Mouse (Mus musculus): Measurements from ENCODE around the gene Zfp639. TPM values are rescaled to one million over a fixed set of nuclear protein-coding genes. Genes with fewer than 3 reads are reported as not detected.

Zfp639 gene
- total and polyA plus RNA-seq, 3 experiments, result 34.1 to 302 (median 35.4) TPM

DNA sequence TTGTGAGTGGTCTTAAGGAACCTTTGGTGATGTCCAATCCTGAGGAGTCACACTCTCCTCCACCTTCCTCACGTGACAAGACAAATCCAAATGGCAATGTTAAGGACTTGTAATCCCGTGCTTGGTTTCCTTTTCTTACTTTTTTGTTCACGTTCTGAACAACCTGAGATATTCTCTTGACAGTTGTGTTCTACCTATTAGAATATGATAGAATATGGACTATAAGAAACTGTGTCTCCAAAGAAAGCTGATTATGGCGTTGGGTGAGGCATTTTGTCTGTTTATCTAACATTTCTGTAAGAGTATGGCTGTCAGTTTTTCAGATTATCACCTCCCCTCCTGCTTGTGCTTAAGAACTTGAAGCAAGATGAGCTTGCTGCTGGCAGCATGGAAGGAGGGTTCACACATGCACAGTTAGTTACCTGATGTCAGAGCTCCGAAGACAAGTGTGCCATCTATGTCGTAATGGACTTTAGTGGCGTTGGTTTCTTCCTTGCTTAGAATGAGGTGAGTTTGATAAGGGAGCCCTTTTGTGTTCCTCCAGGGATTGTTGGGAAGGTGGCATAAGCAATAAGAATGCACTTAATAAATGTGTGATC, 2.7 kb downstream of the Zfp639 start:
- peaks cover 6 to 20% of the 10 kb centered on the region in 2 experiments for H3K36me3 ChIP-seq (ENCODE audit: control insufficient read depth in 1 of 2, insufficient read depth in 2 of 2, low read length in 2 of 2)
- no peaks in the 10 kb centered on the region for H3K27me3 ChIP-seq (ENCODE audit: control insufficient read depth in 1 of 2, insufficient read depth in 2 of 2, low read length in 2 of 2)
- peak overlapping the region in 1 of 2 experiments; percentile 53; a peak in 1 of 4 replicates for H3K4me3 ChIP-seq (ENCODE audit: control insufficient read depth in 1 of 2, insufficient read depth in 1 of 2, low read depth in 2 of 2, low read length in 2 of 2)
- peak overlapping the region; percentile 9; the same call in 1 of the 2 replicates for H3K9ac ChIP-seq (ENCODE audit: control insufficient read depth, low read depth, low read length, poor library complexity, severe bottlenecking)
- peaks cover 14 to 18% of the 10 kb centered on the region in 2 experiments for H3K4me1 ChIP-seq (ENCODE audit: control insufficient read depth in 1 of 2, insufficient read depth in 2 of 2, low read length in 2 of 2)
- TF ChIP-seq USF1 (IDR thresholded peaks at IDR 0.05; ENCODE audit: low read depth, low read length) (peak; percentile 52; the same call in 1 of the 2 replicates), USF2 (IDR thresholded peaks at IDR 0.05; ENCODE audit: borderline replicate concordance in 1 of 2, insufficient read depth in 1 of 2, low read depth in 1 of 2, low read length in 2 of 2) (no peak), MYC (IDR thresholded peaks at IDR 0.05; ENCODE audit: low read depth, low read length) (no peak), CTCF (IDR thresholded peaks at IDR 0.05 in 2 of 3, conservative IDR thresholded peaks at IDR 0.05 in 1 of 3; ENCODE audit: control insufficient read depth in 1 of 3, insufficient read depth in 1 of 3, low read depth in 2 of 3, low read length in 3 of 3, poor library complexity in 1 of 3, severe bottlenecking in 1 of 3) (no peak), ELF1 (IDR thresholded peaks at IDR 0.05; ENCODE audit: low read depth, low read length) (no peak), EP300 (IDR thresholded peaks at IDR 0.05; ENCODE audit: low read depth in 1 of 2, low read length in 2 of 2) (peak in 1 of 2 experiments; percentile 45; a peak in 1 of 4 replicates), MXI1 (IDR thresholded peaks at IDR 0.05; ENCODE audit: low read depth, low read length) (peak; percentile 59; the same call in 1 of the 2 replicates)
- peak; percentile 52 for DNase-seq (ENCODE audit: low read depth, low spot score)
- peaks cover 23% of the 10 kb centered on the region for H3K79me2 ChIP-seq (ENCODE audit: control insufficient read depth, insufficient read depth, low read length, poor library complexity)
- H3K27ac ChIP-seq (ENCODE audit: control insufficient read depth, low read depth, low read length), result peak overlapping the region; percentile 5; the same call in 1 of the 2 replicates
- H3K9me3 ChIP-seq (replicated peaks; ENCODE audit: insufficient read depth, low read length), result no peaks in the 10 kb centered on the region

DNA sequence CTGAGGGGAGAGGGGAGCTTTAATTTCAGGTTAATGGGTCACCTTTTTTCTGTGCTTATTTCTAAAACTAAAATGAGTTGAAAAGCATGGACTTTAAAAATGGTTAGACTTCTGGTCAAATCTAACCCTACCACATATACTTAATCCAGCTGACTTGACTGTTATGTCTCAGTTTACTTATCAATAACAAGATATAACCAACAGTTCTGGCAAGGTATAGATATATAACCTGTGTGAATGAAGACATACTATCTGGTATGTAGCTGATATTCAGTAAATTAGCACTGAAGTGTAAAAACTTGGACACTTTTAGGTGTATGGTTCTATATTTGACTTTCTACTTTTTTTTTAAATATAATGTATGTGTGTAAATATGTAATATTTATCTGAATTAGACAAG, 3.5 kb downstream of the Zfp639 start:
- H3K36me3 ChIP-seq (ENCODE audit: control insufficient read depth in 1 of 2, insufficient read depth in 2 of 2, low read length in 2 of 2), result peaks cover 8 to 20% of the 10 kb centered on the region in 2 experiments

More for the DNA sequence above, 3.5 kb downstream of the Zfp639 start:
- peaks cover 14 to 18% of the 10 kb centered on the region in 2 experiments for H3K4me1 ChIP-seq (ENCODE audit: control insufficient read depth in 1 of 2, insufficient read depth in 2 of 2, low read length in 2 of 2)
- peak overlapping the region; percentile 0; the same call in 1 of the 2 replicates for H3K27ac ChIP-seq (ENCODE audit: control insufficient read depth, low read depth, low read length)
- TF ChIP-seq GABPA (IDR thresholded peaks at IDR 0.05; ENCODE audit: low read depth, low read length), result no peak
- TF ChIP-seq ZC3H11A (IDR thresholded peaks at IDR 0.05; ENCODE audit: low read depth, low read length), result no peak
- TF ChIP-seq CTCF (IDR thresholded peaks at IDR 0.05 in 2 of 3, conservative IDR thresholded peaks at IDR 0.05 in 1 of 3; ENCODE audit: control insufficient read depth in 1 of 3, insufficient read depth in 1 of 3, low read depth in 2 of 3, low read length in 3 of 3, poor library complexity in 1 of 3, severe bottlenecking in 1 of 3), result no peak
- no peak for TF ChIP-seq ELF1 (IDR thresholded peaks at IDR 0.05; ENCODE audit: low read depth, low read length)
- peak; percentile 38; the same call in 1 of the 2 replicates for TF ChIP-seq GATA1 (IDR thresholded peaks at IDR 0.05; ENCODE audit: low read depth, low read length)
- no peak for TF ChIP-seq MEF2A (IDR thresholded peaks at IDR 0.05; ENCODE audit: extremely low read depth, insufficient replicate concordance, low read depth, low read length, poor library complexity, severe bottlenecking)
- peak; percentile 49; the same call in 1 of the 2 replicates for TF ChIP-seq ETS1 (IDR thresholded peaks at IDR 0.05; ENCODE audit: low read depth, low read length)
- no peak for TF ChIP-seq POLR2AphosphoS5 (IDR thresholded peaks at IDR 0.05; ENCODE audit: borderline replicate concordance, low read depth, low read length)
- no peak for TF ChIP-seq UBTF (IDR thresholded peaks at IDR 0.05; ENCODE audit: borderline replicate concordance, insufficient read depth, low read depth, low read length)
- TF ChIP-seq POLR2A (IDR thresholded peaks at IDR 0.05; ENCODE audit: control insufficient read depth in 1 of 2, insufficient read depth in 1 of 2, low read depth in 1 of 2, low read length in 2 of 2, poor library complexity in 1 of 2), result no peak
- no peak for TF ChIP-seq CHD2 (IDR thresholded peaks at IDR 0.05; ENCODE audit: low read length)
- no peak for TF ChIP-seq MAZ (IDR thresholded peaks at IDR 0.05; ENCODE audit: low read depth, low read length)
- TF ChIP-seq MYB (IDR thresholded peaks at IDR 0.05; ENCODE audit: low read depth, low read length), result peak; percentile 44; the same call in 1 of the 2 replicates
- no peak for TF ChIP-seq MXI1 (IDR thresholded peaks at IDR 0.05; ENCODE audit: low read depth, low read length)
- TF ChIP-seq ZMIZ1 (IDR thresholded peaks at IDR 0.05; ENCODE audit: low read depth, low read length), result no peak
- TF ChIP-seq NELFE (IDR thresholded peaks at IDR 0.05; ENCODE audit: low read depth, low read length), result no peak
- TF ChIP-seq TBP (IDR thresholded peaks at IDR 0.05; ENCODE audit: low read depth, low read length), result no peak
- TF ChIP-seq MAX (IDR thresholded peaks at IDR 0.05; ENCODE audit: low read length), result no peak
- TF ChIP-seq ZNF384 (IDR thresholded peaks at IDR 0.05; ENCODE audit: low read depth, low read length), result no peak
- peak; percentile 58 to 82 for TF ChIP-seq EP300 (IDR thresholded peaks at IDR 0.05; ENCODE audit: low read depth in 1 of 2, low read length in 2 of 2)
- no peak for TF ChIP-seq MAFK (IDR thresholded peaks at IDR 0.05; ENCODE audit: borderline replicate concordance, low read depth, low read length)
- no peaks in the 10 kb centered on the region for H3K27me3 ChIP-seq (ENCODE audit: control insufficient read depth in 1 of 2, insufficient read depth in 2 of 2, low read length in 2 of 2)
- no peak overlapping the region for H3K9ac ChIP-seq (ENCODE audit: control insufficient read depth, low read depth, low read length, poor library complexity, severe bottlenecking)
- H3K9me3 ChIP-seq (replicated peaks; ENCODE audit: insufficient read depth, low read length), result no peaks in the 10 kb centered on the region
- peaks cover 23% of the 10 kb centered on the region for H3K79me2 ChIP-seq (ENCODE audit: control insufficient read depth, insufficient read depth, low read length, poor library complexity)
- DNase-seq (ENCODE audit: low read depth, low spot score), result no peak
- no peak overlapping the region for H3K4me3 ChIP-seq (ENCODE audit: control insufficient read depth in 1 of 2, insufficient read depth in 1 of 2, low read depth in 2 of 2, low read length in 2 of 2)
